Mouse (Mus musculus): ENCODE measurements at regions not wholly inside any gene's neighbourhood (a gene's known extent, or its start where the extent isn't known, plus 50 kb on each side); places are given as distances from the start of the nearest gene placed in this dataset.

DNA sequence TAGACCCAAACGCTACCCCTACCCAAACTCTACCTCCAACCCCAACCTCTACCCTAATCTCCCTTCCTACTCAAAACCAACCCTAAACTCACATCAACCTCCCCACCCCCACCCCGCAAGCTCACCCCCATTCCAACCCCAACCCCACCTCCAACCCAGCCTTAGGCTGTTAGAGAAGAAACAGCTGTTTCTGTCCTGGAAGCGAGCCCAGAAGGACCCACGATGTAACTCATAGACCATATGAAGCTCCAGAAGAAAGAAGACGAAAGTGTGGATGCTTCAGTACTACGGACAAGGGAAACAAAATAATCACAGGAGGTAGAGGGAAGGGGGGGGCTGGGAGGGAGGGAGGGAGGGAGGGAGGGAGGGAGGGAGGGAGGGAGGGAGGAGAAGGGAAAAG lies 58.4 kb downstream of the Sox11 start:
- no peak for DNase-seq (ENCODE audit: low spot score in 2 of 2)

GRCm38 (mm10) chr12:27261965-27262364 lies 80.4 kb downstream of the Sox11 start:
- DNase-seq (ENCODE audit: low spot score in 2 of 2), result no peak

DNA sequence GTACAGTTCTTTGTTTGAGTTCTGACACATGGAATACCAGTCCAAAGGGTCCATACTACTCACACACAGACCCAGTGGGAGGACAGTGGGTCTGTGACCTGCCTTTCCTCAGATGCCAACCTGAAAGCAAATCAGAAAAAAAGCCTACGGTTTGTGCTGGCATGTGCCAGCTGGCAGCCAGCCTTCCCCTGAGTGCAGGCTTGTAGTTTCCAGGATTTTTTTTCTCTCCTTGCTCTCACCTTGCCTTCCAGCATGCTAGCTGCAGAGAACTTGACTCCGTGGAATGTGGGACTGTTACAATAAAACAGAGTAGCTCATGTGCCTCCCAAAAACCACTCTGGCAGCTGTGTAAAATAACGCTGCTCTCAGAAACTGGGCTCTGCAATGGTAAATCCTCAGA lies 88.2 kb downstream of the Sox11 start:
- DNase-seq (ENCODE audit: low spot score in 2 of 2), result no peak

DNA sequence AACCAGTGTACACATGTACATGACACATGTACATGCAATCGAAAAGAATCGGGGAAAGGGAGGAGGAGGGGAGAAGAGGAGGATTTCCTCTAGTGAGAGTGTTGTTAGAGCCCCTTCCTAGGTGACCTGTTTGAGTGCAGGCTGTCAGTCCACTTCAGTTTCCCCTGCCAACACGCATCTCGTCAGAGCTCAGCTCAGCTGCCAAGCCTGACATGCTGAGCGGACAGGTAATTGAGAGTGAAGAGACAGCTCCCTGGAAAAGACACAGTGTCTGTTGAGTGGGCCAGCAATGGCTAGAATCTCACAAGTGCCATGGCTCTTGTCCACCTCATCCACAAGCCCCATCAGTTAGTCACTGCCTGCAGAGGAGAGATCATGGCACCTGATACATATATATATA lies 90.9 kb downstream of the Sox11 start:
- no peak for DNase-seq (ENCODE audit: low spot score in 2 of 2)

DNA sequence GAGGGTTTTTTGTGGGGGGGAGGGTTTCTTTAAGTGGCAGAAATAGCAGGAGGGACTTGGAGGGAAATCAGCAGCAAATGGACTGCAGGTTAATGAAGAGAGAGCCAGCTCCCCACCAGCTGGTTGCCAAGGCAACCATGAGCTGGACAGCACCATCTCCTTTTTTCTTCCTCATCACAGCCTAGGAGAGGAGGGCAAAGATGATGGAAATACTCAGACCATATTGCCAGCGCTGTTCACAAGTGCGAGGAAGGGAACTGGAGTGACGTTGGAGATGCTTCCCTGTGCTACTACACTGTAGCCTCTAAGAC lies 93.9 kb downstream of the Sox11 start:
- no peak for DNase-seq (ENCODE audit: low spot score in 2 of 2)

- no peak for DNase-seq (ENCODE audit: low spot score in 2 of 2)
These were observed 94.4 kb downstream of the Sox11 start for GRCm38 (mm10) chr12:27247756-27248544.

DNA sequence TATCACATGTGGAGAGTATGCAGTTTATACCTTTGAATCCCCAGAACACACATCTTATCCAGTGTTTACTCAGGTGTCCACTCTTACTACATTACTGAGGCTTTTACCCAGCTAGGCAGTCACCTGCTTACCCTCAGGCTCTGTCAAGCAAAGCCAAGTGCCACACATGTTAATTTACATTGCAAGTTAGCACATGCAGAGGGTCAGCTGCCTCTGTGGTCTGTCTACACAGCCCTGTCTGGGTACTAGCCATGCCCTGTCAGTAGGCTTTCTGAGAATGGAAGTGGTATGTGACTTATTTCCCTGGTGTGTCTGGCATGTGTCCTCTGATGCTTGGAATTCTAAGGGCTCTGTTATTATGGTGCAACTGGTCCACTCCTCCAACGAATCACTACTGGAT lies 106.6 kb downstream of the Sox11 start:
- DNase-seq (ENCODE audit: low spot score in 2 of 2), result no peak

DNA sequence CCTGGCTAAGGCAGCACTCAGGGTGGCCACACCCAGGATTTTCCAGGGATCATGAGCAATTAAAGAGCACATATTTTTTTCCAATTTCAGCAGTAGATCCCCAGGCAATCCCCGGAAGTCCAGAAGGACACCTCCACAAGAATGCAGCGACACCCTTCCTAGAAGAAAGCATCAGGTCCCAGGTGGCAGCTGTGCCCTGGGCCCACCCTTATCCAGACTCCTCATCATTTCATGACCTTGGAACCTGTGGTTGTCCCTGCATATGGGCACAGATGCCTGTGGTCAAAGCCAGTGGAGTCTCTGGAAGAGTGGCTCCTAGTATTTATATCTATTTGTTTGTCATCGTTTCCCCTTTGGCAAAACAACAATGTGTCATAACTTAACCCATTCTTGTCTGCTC lies 120.8 kb downstream of the Sox11 start:
- DNase-seq (ENCODE audit: low spot score in 2 of 2), result no peak

- DNase-seq (ENCODE audit: low spot score in 2 of 2), result no peak
These were observed 141.2 kb downstream of the Sox11 start for GRCm38 (mm10) chr12:27201191-27201590.

GRCm38 (mm10) chr12:27194001-27194400 lies 148.4 kb downstream of the Sox11 start:
- no peak for DNase-seq (ENCODE audit: low spot score in 2 of 2)

- no peak for DNase-seq (ENCODE audit: low spot score in 2 of 2)
These were observed 150.5 kb downstream of the Sox11 start for GRCm38 (mm10) chr12:27191916-27192315.

DNA sequence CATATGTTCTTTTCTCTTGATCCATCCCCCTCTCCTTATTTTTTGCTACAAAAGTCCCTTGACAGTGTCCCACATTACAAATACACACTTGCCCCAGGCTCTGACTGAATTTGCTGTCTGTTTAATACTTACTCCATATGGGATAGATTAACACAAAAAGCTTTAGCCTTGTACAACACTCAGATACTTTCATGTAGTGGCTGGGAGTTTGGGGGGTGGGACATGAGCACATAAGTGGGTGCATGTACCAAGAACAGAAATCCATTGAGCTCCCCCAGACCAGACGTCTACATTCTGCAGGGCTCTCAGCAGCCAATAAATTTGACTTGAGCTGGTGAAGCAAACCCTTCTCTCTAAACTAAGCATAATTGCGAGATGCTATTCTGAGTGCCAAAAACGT lies 154.9 kb downstream of the Sox11 start:
- DNase-seq (ENCODE audit: low spot score in 2 of 2), result no peak

GRCm38 (mm10) chr12:27182397-27183375 lies 159.7 kb downstream of the Sox11 start:
- DNase-seq (ENCODE audit: low spot score in 2 of 2), result no peak

- no peak for DNase-seq (ENCODE audit: low spot score in 2 of 2)
These were observed 168.8 kb downstream of the Sox11 start for GRCm38 (mm10) chr12:27173561-27173960.

- no peak for DNase-seq (ENCODE audit: low spot score in 2 of 2)
These were observed 169.2 kb downstream of the Sox11 start for GRCm38 (mm10) chr12:27173151-27173550.

DNA sequence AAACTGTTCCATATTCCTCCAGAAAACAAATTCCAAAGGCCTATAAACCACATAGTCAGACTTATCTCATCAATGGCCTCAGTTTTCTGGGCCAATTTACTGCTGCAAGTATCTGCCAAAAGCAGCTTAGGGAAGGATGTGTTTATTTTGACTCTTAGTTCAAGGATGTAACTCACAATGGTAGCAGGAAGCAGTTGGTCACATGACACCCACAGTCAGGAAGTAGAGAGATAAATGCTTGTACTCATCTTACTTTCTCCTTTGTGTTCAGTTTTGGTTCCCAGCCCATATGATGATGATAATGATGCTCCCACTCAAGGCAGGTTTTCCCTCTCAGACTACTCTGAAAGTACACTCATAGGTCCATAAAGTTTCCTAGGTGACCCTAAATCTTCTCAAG lies 170.8 kb downstream of the Sox11 start:
- DNase-seq (ENCODE audit: low spot score in 2 of 2), result no peak

- no peak for DNase-seq (ENCODE audit: low spot score in 2 of 2)
These were observed 177.4 kb downstream of the Sox11 start for GRCm38 (mm10) chr12:27164920-27165504.

GRCm38 (mm10) chr12:27160063-27160686 lies 182.2 kb downstream of the Sox11 start:
- DNase-seq (ENCODE audit: low spot score in 2 of 2), result no peak

- no peak for DNase-seq (ENCODE audit: low spot score in 2 of 2)
These were observed 182.8 kb downstream of the Sox11 start for GRCm38 (mm10) chr12:27159416-27160062.

GRCm38 (mm10) chr12:27150871-27151853 lies 191.2 kb downstream of the Sox11 start:
- DNase-seq (ENCODE audit: low spot score in 2 of 2), result no peak
